Mouse (Mus musculus): ENCODE results near the gene Plekhg4.

The Plekhg4 gene

GRCm38 (mm10) chr8:105373032-105373431, at the start of gene Plekhg4:
Gene Plekhg4, plus strand, starts transcription at chr8:105373274.
- in situ Hi-C loops (cut with MboI): no loop called here

- in situ Hi-C loops (cut with MboI): no loop called here
Observed at GRCm38 (mm10) chr8:105325641-105326093, 47.4 kb upstream of the Plekhg4 start.

GRCm38 (mm10) chr8:105326141-105326672, 46.9 kb upstream of the Plekhg4 start, which contains the start of the genes Lrrc29 and Tmem208:
Gene Lrrc29, minus strand, starts transcription at chr8:105326278.
Gene Tmem208, plus strand, starts transcription at chr8:105326354.
- in situ Hi-C loops (cut with MboI): no loop called here

- in situ Hi-C loops (cut with MboI): no loop called here
Observed at GRCm38 (mm10) chr8:105326968-105327367, 46.1 kb upstream of the Plekhg4 start.

GRCm38 (mm10) chr8:105330325-105330724, 42.7 kb upstream of the Plekhg4 start:
- in situ Hi-C loops (cut with MboI): no loop called here

- in situ Hi-C loops (cut with MboI): no loop called here
Observed at GRCm38 (mm10) chr8:105331469-105331868, 41.6 kb upstream of the Plekhg4 start.

GRCm38 (mm10) chr8:105331931-105332330, 41.1 kb upstream of the Plekhg4 start:
- in situ Hi-C loops (cut with MboI): no loop called here

GRCm38 (mm10) chr8:105332523-105332922, 40.6 kb upstream of the Plekhg4 start:
- in situ Hi-C loops (cut with MboI): no loop called here

GRCm38 (mm10) chr8:105336373-105337130, 36.5 kb upstream of the Plekhg4 start:
- in situ Hi-C loops (cut with MboI): no loop called here

GRCm38 (mm10) chr8:105338992-105339391, 34.1 kb upstream of the Plekhg4 start:
- in situ Hi-C loops (cut with MboI): no loop called here

- in situ Hi-C loops (cut with MboI): no loop called here
Observed at GRCm38 (mm10) chr8:105339886-105340635, 33.0 kb upstream of the Plekhg4 start.

GRCm38 (mm10) chr8:105341399-105341798, 31.7 kb upstream of the Plekhg4 start:
- in situ Hi-C loops (cut with MboI): no loop called here

GRCm38 (mm10) chr8:105342768-105343167, 30.3 kb upstream of the Plekhg4 start:
- in situ Hi-C loops (cut with MboI): no loop called here

- in situ Hi-C loops (cut with MboI): no loop called here
Observed at GRCm38 (mm10) chr8:105343791-105344574, 29.1 kb upstream of the Plekhg4 start.

- in situ Hi-C loops (cut with MboI): no loop called here
Observed at GRCm38 (mm10) chr8:105345061-105345975, 27.8 kb upstream of the Plekhg4 start.

GRCm38 (mm10) chr8:105346611-105347427, 26.3 kb upstream of the Plekhg4 start:
- in situ Hi-C loops (cut with MboI): no loop called here

- in situ Hi-C loops (cut with MboI): no loop called here
Observed at GRCm38 (mm10) chr8:105347428-105348221, 25.4 kb upstream of the Plekhg4 start, which contains the start of gene Fhod1. Gene Fhod1, minus strand, starts transcription at chr8:105347953.

GRCm38 (mm10) chr8:105348450-105349095, 24.5 kb upstream of the Plekhg4 start, which contains the start of gene Slc9a5:
Gene Slc9a5, plus strand, starts transcription at chr8:105348843.
- in situ Hi-C loops (cut with MboI): no loop called here
